Mouse (Mus musculus) limb, embryonic 12.5 days (tissue): ENCODE measurements around the gene Cd28. TPM values are rescaled to one million over a fixed set of nuclear protein-coding genes. Genes with fewer than 3 reads are reported as not detected.

Experiments
- ATAC-seq: fragments of 200-750 bp; cut with Nextera tagmentation; 2 replicates; pipeline ENCODE4 v1.8.0; 2017; ENCODE audit warnings: low read depth, moderate TSS enrichment; ENCODE audit not compliant: insufficient number of reproducible peaks, insufficient read depth, low FRiP score, low TSS enrichment
- H3K27ac ChIP-seq: fragments of 300-500 bp; sonication (generic); 2 replicates; pipeline ENCODE4 v1.5.1; 2016; ENCODE audit warnings: mild to moderate bottlenecking, moderate library complexity
- H3K27me3 ChIP-seq: fragments of 300-500 bp; sonication (generic); 2 replicates; pipeline ENCODE4 v1.6.1; 2016; ENCODE audit warnings: mild to moderate bottlenecking, moderate library complexity
- H3K36me3 ChIP-seq: fragments of 300-500 bp; sonication (generic); 2 replicates; pipeline ENCODE4 v1.6.1; 2016; ENCODE audit warnings: mild to moderate bottlenecking, moderate library complexity
- H3K4me1 ChIP-seq: fragments of 300-500 bp; sonication (generic); replicated peaks from 2 replicates; pipeline ENCODE4 v1.6.1; 2016
- H3K4me2 ChIP-seq: fragments of 300-500 bp; sonication (generic); 2 replicates; pipeline ENCODE4 v1.6.1; 2016; ENCODE audit warnings: mild to moderate bottlenecking, moderate library complexity
- H3K4me3 ChIP-seq: fragments of 300-500 bp; sonication (generic); replicated peaks from 2 replicates; pipeline ENCODE4 v1.5.1; 2016; ENCODE audit warnings: mild to moderate bottlenecking
- H3K9ac ChIP-seq: fragments of 300-500 bp; sonication (generic); replicated peaks from 2 replicates; pipeline ENCODE4 v1.6.1; 2016; ENCODE audit warnings: mild to moderate bottlenecking, moderate library complexity
- H3K9me3 ChIP-seq: fragments of 300-500 bp; sonication (generic); 2 replicates; pipeline ENCODE4 v1.6.1; 2016; ENCODE audit warnings: mild to moderate bottlenecking, moderate library complexity
- WGBS: fragments of 180-500 bp; shearing (Covaris S2); methylation state at CpG from one replicate; pipeline ENCODE4 v1.1.7; 2016; 5-methylcytosine and 5-hydroxymethylcytosine counted together
- polyA plus RNA-seq: library from polyadenylated mRNA; unstranded; fragments of >200 nt; fragmentation: Nextera tagmentation; extraction: Ambion mirVana; gene quantifications from 2 replicates; pipeline ENCODE4 v1.2.1, GENCODE M21; 2016

Gene Cd28
- polyA plus RNA-seq, 1 experiment from 2014 or later: 0.06 TPM

GRCm38 (mm10) chr1:60750201-60750765 is 33.7 kb downstream of the Cd28 start:
- H3K4me3 ChIP-seq: no peak overlapping the region
- no peak overlapping the region for H3K9ac ChIP-seq
- no peak for ATAC-seq
- H3K4me1 ChIP-seq: peaks cover 6% of the 10 kb centered on the region
- H3K9me3 ChIP-seq: no peaks in the 10 kb centered on the region
- 91% methylated on average over 6 of the region's 6 CpGs for WGBS
- H3K27me3 ChIP-seq: no peaks in the 10 kb centered on the region
- H3K4me2 ChIP-seq: no peak overlapping the region
- no peaks in the 10 kb centered on the region for H3K36me3 ChIP-seq
- no peak overlapping the region for H3K27ac ChIP-seq

GRCm38 (mm10) chr1:60751011-60751410 is 34.4 kb downstream of the Cd28 start:
- WGBS: 89% methylated on average over 4 of the region's 4 CpGs
- no peaks in the 10 kb centered on the region for H3K9me3 ChIP-seq
- no peaks in the 10 kb centered on the region for H3K36me3 ChIP-seq
- no peaks in the 10 kb centered on the region for H3K27me3 ChIP-seq
- no peak overlapping the region for H3K9ac ChIP-seq
- no peak overlapping the region for H3K27ac ChIP-seq
- H3K4me1 ChIP-seq: peaks cover 3% of the 10 kb centered on the region
- no peak for ATAC-seq
- no peak overlapping the region for H3K4me2 ChIP-seq
- H3K4me3 ChIP-seq: no peak overlapping the region

- no peak overlapping the region for H3K4me3 ChIP-seq
- H3K36me3 ChIP-seq: no peaks in the 10 kb centered on the region
- no peak overlapping the region for H3K9ac ChIP-seq
- ATAC-seq: no peak
- no peak overlapping the region for H3K4me2 ChIP-seq
- H3K9me3 ChIP-seq: no peaks in the 10 kb centered on the region
- H3K27me3 ChIP-seq: no peaks in the 10 kb centered on the region
- H3K4me1 ChIP-seq: no peaks in the 10 kb centered on the region
- H3K27ac ChIP-seq: no peak overlapping the region
- 85% methylated on average over 1 of the region's 1 CpGs for WGBS
These were observed 36.4 kb downstream of the Cd28 start for GRCm38 (mm10) chr1:60752986-60753385.

- no peak overlapping the region for H3K27ac ChIP-seq
- no peak overlapping the region for H3K4me2 ChIP-seq
- no peak overlapping the region for H3K4me3 ChIP-seq
- no peaks in the 10 kb centered on the region for H3K36me3 ChIP-seq
- H3K27me3 ChIP-seq: no peaks in the 10 kb centered on the region
- H3K9me3 ChIP-seq: no peaks in the 10 kb centered on the region
- no peak overlapping the region for H3K9ac ChIP-seq
- WGBS: 93% methylated on average over 12 of the region's 12 CpGs
- ATAC-seq: no peak
- no peaks in the 10 kb centered on the region for H3K4me1 ChIP-seq
These were observed 37.4 kb downstream of the Cd28 start for GRCm38 (mm10) chr1:60753981-60754380.

- no peaks in the 10 kb centered on the region for H3K9me3 ChIP-seq
- H3K4me2 ChIP-seq: no peak overlapping the region
- ATAC-seq: no peak
- no peaks in the 10 kb centered on the region for H3K27me3 ChIP-seq
- no peaks in the 10 kb centered on the region for H3K4me1 ChIP-seq
- H3K9ac ChIP-seq: no peak overlapping the region
- H3K4me3 ChIP-seq: no peak overlapping the region
- no peaks in the 10 kb centered on the region for H3K36me3 ChIP-seq
- WGBS: 82% methylated on average over 7 of the region's 7 CpGs
- no peak overlapping the region for H3K27ac ChIP-seq
These were observed 39.0 kb downstream of the Cd28 start for GRCm38 (mm10) chr1:60755391-60756243.

- Histone ChIP-seq H3K4me2 (no peak overlapping the region), H3K9me3 (no peaks in the 10 kb centered on the region), H3K9ac (no peak overlapping the region), H3K4me1 (no peaks in the 10 kb centered on the region), H3K27ac (no peak overlapping the region), H3K27me3 (no peaks in the 10 kb centered on the region), H3K36me3 (no peaks in the 10 kb centered on the region), H3K4me3 (no peak overlapping the region)
- WGBS: 89% methylated on average over 2 of the region's 2 CpGs
- ATAC-seq: no peak
These were observed 41.0 kb downstream of the Cd28 start for GRCm38 (mm10) chr1:60757631-60758030.

GRCm38 (mm10) chr1:60758226-60758625 is 41.6 kb downstream of the Cd28 start:
- no peak overlapping the region for H3K27ac ChIP-seq
- WGBS: 84% methylated on average over 1 of the region's 1 CpGs
- H3K9ac ChIP-seq: no peak overlapping the region
- H3K4me1 ChIP-seq: no peaks in the 10 kb centered on the region
- H3K36me3 ChIP-seq: no peaks in the 10 kb centered on the region
- no peak overlapping the region for H3K4me2 ChIP-seq
- no peak overlapping the region for H3K4me3 ChIP-seq
- H3K27me3 ChIP-seq: no peaks in the 10 kb centered on the region
- H3K9me3 ChIP-seq: no peaks in the 10 kb centered on the region
- no peak for ATAC-seq

- H3K4me2 ChIP-seq: no peak overlapping the region
- no peaks in the 10 kb centered on the region for H3K36me3 ChIP-seq
- 66% methylated on average over 7 of the region's 7 CpGs for WGBS
- no peak overlapping the region for H3K27ac ChIP-seq
- H3K4me1 ChIP-seq: no peaks in the 10 kb centered on the region
- no peaks in the 10 kb centered on the region for H3K27me3 ChIP-seq
- no peaks in the 10 kb centered on the region for H3K9me3 ChIP-seq
- no peak for ATAC-seq
- H3K9ac ChIP-seq: no peak overlapping the region
- no peak overlapping the region for H3K4me3 ChIP-seq
These were observed 43.1 kb downstream of the Cd28 start for GRCm38 (mm10) chr1:60759563-60760335.

- no peak overlapping the region for H3K27ac ChIP-seq
- H3K9me3 ChIP-seq: no peaks in the 10 kb centered on the region
- no peaks in the 10 kb centered on the region for H3K27me3 ChIP-seq
- WGBS: 83% methylated on average over 3 of the region's 3 CpGs
- no peaks in the 10 kb centered on the region for H3K36me3 ChIP-seq
- H3K4me3 ChIP-seq: no peak overlapping the region
- H3K4me1 ChIP-seq: no peaks in the 10 kb centered on the region
- no peak overlapping the region for H3K9ac ChIP-seq
- no peak overlapping the region for H3K4me2 ChIP-seq
- no peak for ATAC-seq
These were observed 43.9 kb downstream of the Cd28 start for GRCm38 (mm10) chr1:60760475-60760874.

GRCm38 (mm10) chr1:60761528-60762171 is 45.0 kb downstream of the Cd28 start:
- Histone ChIP-seq H3K27me3 (no peaks in the 10 kb centered on the region), H3K4me2 (no peak overlapping the region), H3K9ac (no peak overlapping the region), H3K4me3 (no peak overlapping the region), H3K27ac (no peak overlapping the region), H3K9me3 (no peaks in the 10 kb centered on the region), H3K36me3 (no peaks in the 10 kb centered on the region), H3K4me1 (no peaks in the 10 kb centered on the region)
- WGBS: 92% methylated on average over 3 of the region's 3 CpGs
- ATAC-seq: no peak

- Histone ChIP-seq H3K9ac (no peak overlapping the region), H3K36me3 (no peaks in the 10 kb centered on the region), H3K27me3 (no peaks in the 10 kb centered on the region), H3K4me2 (no peak overlapping the region), H3K9me3 (no peaks in the 10 kb centered on the region), H3K4me3 (no peak overlapping the region), H3K4me1 (no peaks in the 10 kb centered on the region), H3K27ac (no peak overlapping the region)
- no peak for ATAC-seq
- WGBS: 96% methylated on average over 1 of the region's 1 CpGs
These were observed 45.9 kb downstream of the Cd28 start for GRCm38 (mm10) chr1:60762451-60762850.
